Mouse (Mus musculus) CH12.LX (cell line): ENCODE measurements at regions not wholly inside any gene's neighbourhood (a gene's known extent, or its start where the extent isn't known, plus 50 kb on each side); places are given as distances from the start of the nearest gene placed in this dataset.

Source experiments
- CHD1 ChIP-seq: IDR thresholded peaks from 2 replicates; pipeline ENCODE4 v1.6.1; 2012; ENCODE audit warnings: low read depth, low read length, improper control_type of control experiment, inconsistent platforms
- CHD2 ChIP-seq: IDR thresholded peaks from 2 replicates; pipeline ENCODE4 v1.6.1; 2011; ENCODE audit warnings: low read length, improper control_type of control experiment
- CTCF ChIP-seq, 2 experiments: IDR thresholded peaks in 1 of 2; conservative IDR thresholded peaks in 1 of 2; 2 replicates each; pipeline ENCODE4 v1.5.1; 2011 to 2012; ENCODE audit warnings: low read depth in 2 of 2, low read length in 2 of 2, improper control_type of control experiment in 1 of 2, inconsistent platforms in 1 of 2, mild to moderate bottlenecking in 1 of 2, moderate library complexity in 1 of 2
- E2F4 ChIP-seq: IDR thresholded peaks from 2 replicates; pipeline ENCODE4 v1.6.1; 2011; ENCODE audit warnings: low read depth, low read length, improper control_type of control experiment; ENCODE audit not compliant: insufficient replicate concordance
- HCFC1 ChIP-seq: IDR thresholded peaks from 2 replicates; pipeline ENCODE4 v1.6.1; 2012; ENCODE audit warnings: low read depth, mild to moderate bottlenecking, inconsistent platforms, low read length, improper control_type of control experiment
- JUND ChIP-seq: conservative IDR thresholded peaks from 2 replicates; pipeline ENCODE4 v1.6.1; 2011; ENCODE audit warnings: low read depth, low read length, improper control_type of control experiment
- MAZ ChIP-seq: IDR thresholded peaks from 2 replicates; pipeline ENCODE4 v1.6.1; 2012; ENCODE audit warnings: low read depth, mild to moderate bottlenecking, inconsistent platforms, low read length, improper control_type of control experiment, moderate library complexity
- POLR2A ChIP-seq: IDR thresholded peaks from 2 replicates; pipeline ENCODE4 v1.6.1; 2011; ENCODE audit warnings: low read depth, mild to moderate bottlenecking, improper control_type of control experiment, low read length
- RCOR1 ChIP-seq: conservative IDR thresholded peaks from 2 replicates; pipeline ENCODE4 v1.6.1; 2012; ENCODE audit warnings: low read depth, mild to moderate bottlenecking, inconsistent platforms, low read length, improper control_type of control experiment
- USF2 ChIP-seq: conservative IDR thresholded peaks from 2 replicates; pipeline ENCODE4 v1.6.1; 2011; ENCODE audit warnings: low read depth, low read length, improper control_type of control experiment
- ZKSCAN1 ChIP-seq: IDR thresholded peaks from 2 replicates; pipeline ENCODE4 v1.6.1; 2012; ENCODE audit warnings: low read depth, inconsistent platforms, low read length, improper control_type of control experiment, borderline replicate concordance
- ZMIZ1 ChIP-seq: IDR thresholded peaks from 2 replicates; pipeline ENCODE4 v1.6.1; 2012; ENCODE audit warnings: low read depth, mild to moderate bottlenecking, inconsistent platforms, low read length, improper control_type of control experiment
- ZNF384 ChIP-seq: IDR thresholded peaks from 2 replicates; pipeline ENCODE4 v1.6.1; 2012; ENCODE audit warnings: low read depth, low read length, improper control_type of control experiment, inconsistent platforms

DNA sequence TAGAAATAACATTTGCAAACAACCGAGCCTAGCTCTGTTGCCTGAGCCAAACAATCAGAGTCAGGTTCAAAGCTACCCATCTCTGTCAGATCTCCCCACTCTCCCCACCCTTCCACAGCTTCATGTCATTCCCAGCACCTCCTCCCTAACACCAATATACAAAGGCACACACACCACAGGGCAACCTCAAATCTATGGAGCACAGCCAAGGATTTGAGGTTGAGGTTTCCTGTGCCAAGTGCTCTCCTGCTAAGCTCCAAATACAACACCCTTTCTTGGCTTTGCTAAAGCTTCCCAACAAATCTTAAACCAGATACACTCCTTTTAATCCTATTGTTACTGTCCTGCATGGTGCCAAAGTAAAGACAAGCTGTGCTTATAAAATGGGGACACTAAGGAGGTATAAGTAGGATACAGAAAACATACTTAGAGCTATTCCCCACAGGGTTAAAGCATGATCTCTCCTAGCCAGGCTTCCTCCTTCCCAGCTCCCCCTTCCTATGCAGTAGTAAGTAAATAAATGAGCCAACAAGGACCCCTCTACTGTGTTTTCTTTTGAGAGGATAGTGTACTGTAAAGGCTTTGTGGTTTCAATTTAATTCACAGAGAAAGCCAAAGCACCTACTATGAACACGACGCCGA lies 398.8 kb downstream of the Gm10295 start:
- no peak for TF ChIP-seq ZKSCAN1
- no peak for TF ChIP-seq RCOR1
- TF ChIP-seq ZMIZ1: no peak
- no peak for TF ChIP-seq POLR2A
- no peak for TF ChIP-seq CTCF (conservative IDR thresholded peaks at IDR 0.05 in 1 of 2, IDR thresholded peaks at IDR 0.05 in 1 of 2; ENCODE audit: low read depth in 2 of 2, low read length in 2 of 2)
- TF ChIP-seq CHD1: no peak
- TF ChIP-seq HCFC1: no peak
- no peak for TF ChIP-seq CHD2
- TF ChIP-seq E2F4: no peak
- TF ChIP-seq JUND: no peak
- no peak for TF ChIP-seq ZNF384
- no peak for TF ChIP-seq USF2
- TF ChIP-seq MAZ: no peak
